Mouse (Mus musculus) mouse trophoblast stem cell (cell line): ENCODE data around the gene Btnl9.

ENCODE experiments used
- in situ Hi-C, 2 experiments: fragments of 300-500 bp; cut with MseI, MboI; formaldehyde crosslinking; loops; 2 replicates in 1 of 2; 3 replicates in 1 of 2; pipeline ENCODE4 v1.15.1; 2025

Btnl9 gene

GRCm38 (mm10) chr11:49186955-49187488, at the start of gene Btnl9:
Gene Btnl9 (minus strand): TSS chr11:49187159.
- in situ Hi-C loops, result loop anchor here (5.0 to 25.0 kb wide), 3 partner anchors 85 to 350 kb away; partner anchors contain the start of genes Olfr1381 (in 1 of the 2) and Olfr1382 (in 1 of the 2)

GRCm38 (mm10) chr11:49235459-49236207, 48.7 kb upstream of the Btnl9 start:
- in situ Hi-C loops, result no loop called here

GRCm38 (mm10) chr11:49232781-49233180, 45.8 kb upstream of the Btnl9 start:
- in situ Hi-C loops, result no loop called here

- in situ Hi-C loops, result no loop called here
Measured at GRCm38 (mm10) chr11:49224455-49224854, 37.5 kb upstream of the Btnl9 start.

- in situ Hi-C loops, result no loop called here
Measured at GRCm38 (mm10) chr11:49219271-49219670, 32.3 kb upstream of the Btnl9 start.

- in situ Hi-C loops, result no loop called here
Measured at GRCm38 (mm10) chr11:49213505-49213904, 26.5 kb upstream of the Btnl9 start.

- in situ Hi-C loops, result no loop called here
Measured at GRCm38 (mm10) chr11:49212577-49212976, 25.6 kb upstream of the Btnl9 start.

GRCm38 (mm10) chr11:49207495-49207894, 20.5 kb upstream of the Btnl9 start:
- in situ Hi-C loops, result no loop called here

- in situ Hi-C loops, result no loop called here
Measured at GRCm38 (mm10) chr11:49205080-49205590, 18.2 kb upstream of the Btnl9 start.

- in situ Hi-C loops, result loop anchor here in 1 of 2 experiments (5.0 kb wide), 1 partner anchor 38 kb away; the partner anchor contains the start of gene Mgat1
Measured at GRCm38 (mm10) chr11:49203771-49204497, 17.0 kb upstream of the Btnl9 start.

- in situ Hi-C loops, result loop anchor here in 1 of 2 experiments (5.0 kb wide), 1 partner anchor 39 kb away; the partner anchor contains the start of gene Mgat1
Measured at GRCm38 (mm10) chr11:49203129-49203768, 16.3 kb upstream of the Btnl9 start, which contains the start of gene Zfp62. Gene Zfp62 (plus strand): TSS chr11:49203292.

- in situ Hi-C loops, result loop anchor here in 1 of 2 experiments (5.0 kb wide), 1 partner anchor 40 kb away; the partner anchor contains the start of gene Mgat1
Measured at GRCm38 (mm10) chr11:49202523-49203061, 15.6 kb upstream of the Btnl9 start.

GRCm38 (mm10) chr11:49202071-49202470, 15.1 kb upstream of the Btnl9 start:
- in situ Hi-C loops, result loop anchor here in 1 of 2 experiments (5.0 kb wide), 1 partner anchor 40 kb away; the partner anchor contains the start of gene Mgat1

- in situ Hi-C loops, result loop anchor here in 1 of 2 experiments (5.0 kb wide), 1 partner anchor 41 kb away; the partner anchor contains the start of gene Mgat1
Measured at GRCm38 (mm10) chr11:49201142-49201541, 14.2 kb upstream of the Btnl9 start.

- in situ Hi-C loops, result loop anchor here in 1 of 2 experiments (5.0 kb wide), 1 partner anchor 42 kb away; the partner anchor contains the start of gene Mgat1
Measured at GRCm38 (mm10) chr11:49200666-49201065, 13.7 kb upstream of the Btnl9 start.

- in situ Hi-C loops, result loop anchor here in 1 of 2 experiments (25.0 kb wide), 1 partner anchor 341 kb away; the partner anchor contains the start of genes Olfr1381 and Olfr1382
Measured at GRCm38 (mm10) chr11:49195819-49196322, 8.9 kb upstream of the Btnl9 start.

GRCm38 (mm10) chr11:49194771-49195170, 7.8 kb upstream of the Btnl9 start:
- in situ Hi-C loops, result loop anchor here in 1 of 2 experiments (5.0 to 25.0 kb wide), 2 partner anchors 78 to 343 kb away; partner anchors contain the start of genes Olfr1381 and Olfr1382

GRCm38 (mm10) chr11:49191083-49191482, 4.1 kb upstream of the Btnl9 start:
- in situ Hi-C loops, result loop anchor here in 1 of 2 experiments (5.0 to 25.0 kb wide), 2 partner anchors 81 to 346 kb away; partner anchors contain the start of genes Olfr1381 and Olfr1382

- in situ Hi-C loops, result loop anchor here (5.0 to 25.0 kb wide), 3 partner anchors 83 to 348 kb away; partner anchors contain the start of genes Olfr1381 (in 1 of the 2) and Olfr1382 (in 1 of the 2)
Measured at GRCm38 (mm10) chr11:49189737-49190136, 2.8 kb upstream of the Btnl9 start.

GRCm38 (mm10) chr11:49187701-49188100, 742 bp upstream of the Btnl9 start:
- in situ Hi-C loops, result loop anchor here (5.0 to 25.0 kb wide), 3 partner anchors 85 to 350 kb away; partner anchors contain the start of genes Olfr1381 (in 1 of the 2) and Olfr1382 (in 1 of the 2)
